Mouse (Mus musculus) liver, embryonic 12.5 days (tissue): ENCODE data around the gene Zfp106. TPM values are rescaled to one million over a fixed set of nuclear protein-coding genes. Genes with fewer than 3 reads are reported as not detected.
A peak's percentile ranks its signal among the peaks of the same experiment; 100 is the strongest.

Source experiments
- ATAC-seq: fragments of 200-750 bp; cut with Nextera tagmentation; 2 replicates; pipeline ENCODE4 v1.8.0; 2017; ENCODE audit warnings: moderate number of reproducible peaks, mild to moderate bottlenecking, moderate library complexity
- H3K27ac ChIP-seq: fragments of 300-500 bp; sonication (generic); 2 replicates; pipeline ENCODE4 v1.5.1; 2016; ENCODE audit warnings: mild to moderate bottlenecking
- H3K27me3 ChIP-seq: fragments of 300-500 bp; sonication (generic); replicated peaks from 2 replicates; pipeline ENCODE4 v1.6.1; 2016; ENCODE audit warnings: mild to moderate bottlenecking, moderate library complexity
- H3K36me3 ChIP-seq: fragments of 300-500 bp; sonication (generic); 2 replicates; pipeline ENCODE4 v1.6.1; 2016; ENCODE audit warnings: mild to moderate bottlenecking, moderate library complexity
- H3K4me1 ChIP-seq: fragments of 300-500 bp; sonication (generic); 2 replicates; pipeline ENCODE4 v1.6.1; 2016
- H3K4me2 ChIP-seq: fragments of 300-500 bp; sonication (generic); 2 replicates; pipeline ENCODE4 v1.6.1; 2016; ENCODE audit warnings: mild to moderate bottlenecking, moderate library complexity
- H3K4me3 ChIP-seq: fragments of 300-500 bp; sonication (generic); 2 replicates; pipeline ENCODE4 v1.5.1; 2016; ENCODE audit warnings: mild to moderate bottlenecking, moderate library complexity
- H3K9ac ChIP-seq: fragments of 300-500 bp; sonication (generic); 2 replicates; pipeline ENCODE4 v1.6.1; 2016; ENCODE audit warnings: mild to moderate bottlenecking, moderate library complexity
- H3K9me3 ChIP-seq: fragments of 300-500 bp; sonication (generic); replicated peaks from 2 replicates; pipeline ENCODE4 v1.6.1; 2016; ENCODE audit warnings: mild to moderate bottlenecking, moderate library complexity
- WGBS: fragments of 180-500 bp; shearing (Covaris S2); methylation state at CpG from one replicate; pipeline ENCODE4 v1.1.7; 2016; ENCODE audit not compliant: insufficient replicate concordance; 5-methylcytosine and 5-hydroxymethylcytosine counted together
- polyA plus RNA-seq: library from polyadenylated mRNA; unstranded; fragments of >200 nt; fragmentation: Nextera tagmentation; extraction: Ambion mirVana; gene quantifications from 2 replicates; pipeline ENCODE4 v1.2.1, GENCODE M21; 2016

Zfp106 gene
- 41.9 and 43.4 TPM in 2 replicates for polyA plus RNA-seq

DNA sequence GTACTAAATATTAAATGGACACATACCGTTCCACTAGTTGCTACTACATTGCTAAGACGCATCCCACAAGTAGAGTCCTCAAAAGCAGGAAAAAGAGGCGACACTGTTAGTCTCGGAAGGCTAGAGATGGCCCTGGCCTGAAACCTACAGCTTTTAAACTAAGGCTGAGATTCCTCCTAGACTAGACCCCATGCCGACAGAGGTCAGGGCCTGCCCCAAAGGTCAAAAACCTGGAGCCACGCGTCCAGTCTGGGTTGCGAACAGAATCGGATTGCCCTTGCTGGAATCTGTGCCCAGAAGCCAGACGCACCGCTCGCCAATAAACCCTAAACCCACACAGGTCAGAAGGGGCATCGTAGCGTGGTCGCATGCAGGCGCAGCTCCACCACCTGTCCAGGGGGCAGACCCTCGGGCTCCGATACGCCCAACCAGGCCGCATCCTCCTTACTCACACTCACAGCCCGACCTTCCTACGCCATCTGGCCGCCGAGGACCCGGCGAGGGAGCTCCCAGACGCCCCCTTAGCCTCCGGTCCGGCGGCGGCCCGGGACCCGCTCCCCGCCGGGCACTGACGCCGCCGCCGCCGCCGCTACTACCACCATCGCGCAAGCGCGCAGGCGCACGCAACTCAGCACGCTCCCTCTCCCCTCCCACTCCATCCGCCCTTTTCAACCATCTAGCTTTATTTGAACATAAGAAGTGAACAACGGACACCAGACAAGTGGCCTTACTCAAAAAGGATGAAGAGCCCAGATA, at the start of gene Zfp106:
Gene Zfp106, minus strand, starts transcription at position 609 of the 756 bp plus-strand sequence.
- Histone ChIP-seq H3K4me1 (peaks cover 67% of the 10 kb centered on the region), H3K36me3 (0 out of 2 replicates have a peak, but pooled peaks cover 6% of the 10 kb centered on the region), H3K4me2 (peak within 1 kb of the TSS; percentile 81), H3K27me3 (no peaks in the 10 kb centered on the region), H3K4me3 (peak within 1 kb of the TSS; percentile 79), H3K27ac (peak within 1 kb of the TSS; percentile 82), H3K9ac (peak within 1 kb of the TSS; percentile 94), H3K9me3 (no peaks in the 10 kb centered on the region)
- WGBS = under 1% methylated on average over 50 of the region's 50 CpGs
- ATAC-seq = peak; percentile 75

DNA sequence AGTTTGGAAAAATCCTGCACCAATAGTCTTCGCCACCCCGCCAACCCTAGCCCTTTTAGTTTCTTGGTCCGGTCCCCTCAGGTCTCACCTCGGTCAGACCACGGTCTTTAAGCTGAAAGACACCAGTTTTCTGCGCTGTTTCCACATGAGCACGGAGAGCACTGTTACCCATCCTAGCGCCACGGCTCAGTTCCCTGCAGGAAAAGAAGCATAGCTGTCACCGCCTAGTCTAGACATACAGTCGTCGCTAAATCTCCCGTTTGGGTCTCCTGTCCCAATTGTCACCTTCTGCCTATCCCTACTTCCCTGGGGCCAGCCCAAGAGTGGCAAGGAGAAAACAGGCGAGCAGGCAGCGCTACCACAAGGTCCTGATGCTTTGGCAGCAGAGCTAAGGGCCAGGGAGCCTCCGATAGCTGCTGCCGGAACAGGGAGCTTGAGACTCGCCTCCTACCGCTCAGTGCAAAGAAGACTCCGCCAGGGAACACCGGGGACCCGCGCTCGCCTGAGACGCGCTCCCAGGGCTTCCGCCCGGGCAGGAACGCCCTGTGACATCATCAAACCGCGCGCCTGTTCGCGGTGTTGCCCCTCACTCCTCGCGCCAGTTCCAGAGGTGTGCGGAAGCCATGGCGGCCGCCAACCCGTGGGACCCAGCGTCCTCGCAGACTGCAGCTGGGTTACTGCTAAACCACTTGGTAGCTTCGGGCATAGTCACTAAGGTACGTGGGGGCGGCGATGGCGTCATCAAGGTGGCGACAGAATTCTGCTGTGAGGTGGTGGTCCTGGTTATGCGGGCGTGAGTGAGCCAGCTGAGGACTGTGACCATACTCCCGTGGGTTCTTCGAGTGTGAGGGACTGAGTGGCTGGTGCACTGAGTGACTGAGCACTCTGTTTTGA, 45.4 kb upstream of the Zfp106 start, which contains the start of the genes Haus2 and Lrrc57:
Gene Haus2, plus strand, starts transcription at position 554 of the 894 bp plus-strand sequence.
Gene Lrrc57, minus strand, starts transcription at position 691 of the 894 bp plus-strand sequence.
- H3K9ac ChIP-seq = peak within 1 kb of the TSS; percentile 91
- peak within 1 kb of the TSS; percentile 98 for H3K27ac ChIP-seq
- no peaks in the 10 kb centered on the region for H3K27me3 ChIP-seq
- H3K4me3 ChIP-seq = peak within 1 kb of the TSS; percentile 93
- peaks cover 40% of the 10 kb centered on the region for H3K36me3 ChIP-seq
- WGBS = under 1% methylated on average over 52 of the region's 52 CpGs
- no peaks in the 10 kb centered on the region for H3K9me3 ChIP-seq
- H3K4me2 ChIP-seq = peak within 1 kb of the TSS; percentile 85
- H3K4me1 ChIP-seq = peaks cover 37% of the 10 kb centered on the region
- peak; percentile 96 for ATAC-seq

GRCm38 (mm10) chr2:120606021-120606690, 42.5 kb upstream of the Zfp106 start:
- peaks cover 27% of the 10 kb centered on the region for H3K4me1 ChIP-seq
- peaks cover 40% of the 10 kb centered on the region for H3K36me3 ChIP-seq
- 86% methylated on average over 6 of the region's 6 CpGs for WGBS
- no peaks in the 10 kb centered on the region for H3K27me3 ChIP-seq
- H3K9me3 ChIP-seq = no peaks in the 10 kb centered on the region
- ATAC-seq = no peak
- H3K4me3 ChIP-seq = no peak overlapping the region
- no peak overlapping the region for H3K9ac ChIP-seq
- peak overlapping the region; percentile 14; the same call in 1 of the 2 replicates for H3K27ac ChIP-seq
- no peak overlapping the region for H3K4me2 ChIP-seq

GRCm38 (mm10) chr2:120599506-120599905, 35.9 kb upstream of the Zfp106 start:
- ATAC-seq = no peak
- Histone ChIP-seq H3K9ac (no peak overlapping the region), H3K4me1 (no peaks in the 10 kb centered on the region), H3K36me3 (peaks cover 83% of the 10 kb centered on the region), H3K9me3 (no peaks in the 10 kb centered on the region), H3K27me3 (no peaks in the 10 kb centered on the region), H3K4me3 (no peak overlapping the region), H3K4me2 (no peak overlapping the region), H3K27ac (no peak overlapping the region)
- 76% methylated on average over 4 of the region's 4 CpGs for WGBS

DNA sequence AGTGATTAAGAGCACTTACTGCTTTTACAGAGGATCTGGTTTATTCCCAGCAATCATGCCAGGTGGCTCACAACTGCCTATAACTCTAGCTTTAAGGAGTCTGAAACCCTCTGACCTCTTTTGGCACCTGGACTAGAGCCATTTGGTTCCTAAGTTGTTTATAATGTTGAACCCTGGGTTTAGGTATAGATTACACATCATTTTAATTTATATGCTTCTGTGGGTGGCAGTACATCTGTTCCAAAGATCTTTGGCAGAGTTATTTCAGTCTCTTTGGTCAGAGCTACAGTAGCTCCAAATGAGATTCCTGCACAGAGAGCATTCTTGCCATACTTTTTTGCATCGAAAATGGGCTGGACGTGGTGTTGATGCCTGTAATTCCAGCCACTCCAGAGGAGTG, 34.1 kb upstream of the Zfp106 start:
- Histone ChIP-seq H3K9me3 (no peaks in the 10 kb centered on the region), H3K36me3 (peaks cover 84% of the 10 kb centered on the region), H3K4me3 (no peak overlapping the region), H3K4me1 (no peaks in the 10 kb centered on the region), H3K27me3 (no peaks in the 10 kb centered on the region), H3K27ac (no peak overlapping the region), H3K9ac (no peak overlapping the region), H3K4me2 (no peak overlapping the region)
- 85% methylated on average over 2 of the region's 2 CpGs for WGBS
- ATAC-seq = no peak

DNA sequence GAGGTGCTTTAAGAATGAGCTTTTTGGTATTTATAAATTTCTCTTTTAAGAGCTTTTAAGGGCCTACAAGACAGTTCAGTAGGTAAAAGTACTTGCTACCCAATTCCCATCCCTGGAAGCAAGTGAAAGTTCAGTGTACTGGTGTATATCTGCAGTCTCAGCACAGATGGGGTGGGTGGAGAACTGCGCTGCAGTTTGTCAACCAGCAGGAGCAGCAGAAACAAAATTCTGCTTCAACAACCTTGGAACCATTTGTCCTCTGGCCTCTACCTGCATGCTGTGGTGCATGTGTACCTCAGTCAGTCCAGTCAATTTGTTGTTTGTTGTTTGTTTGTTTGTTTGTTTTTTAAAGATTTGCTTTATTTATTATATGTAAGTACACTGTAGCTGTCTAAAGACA, 28.6 kb upstream of the Zfp106 start:
- Histone ChIP-seq H3K4me2 (no peak overlapping the region), H3K36me3 (peaks cover 78% of the 10 kb centered on the region), H3K9me3 (no peaks in the 10 kb centered on the region), H3K27me3 (no peaks in the 10 kb centered on the region), H3K27ac (no peak overlapping the region), H3K4me1 (no peaks in the 10 kb centered on the region), H3K4me3 (no peak overlapping the region), H3K9ac (no peak overlapping the region)
- 93% methylated on average over 1 of the region's 1 CpGs for WGBS
- ATAC-seq = no peak

DNA sequence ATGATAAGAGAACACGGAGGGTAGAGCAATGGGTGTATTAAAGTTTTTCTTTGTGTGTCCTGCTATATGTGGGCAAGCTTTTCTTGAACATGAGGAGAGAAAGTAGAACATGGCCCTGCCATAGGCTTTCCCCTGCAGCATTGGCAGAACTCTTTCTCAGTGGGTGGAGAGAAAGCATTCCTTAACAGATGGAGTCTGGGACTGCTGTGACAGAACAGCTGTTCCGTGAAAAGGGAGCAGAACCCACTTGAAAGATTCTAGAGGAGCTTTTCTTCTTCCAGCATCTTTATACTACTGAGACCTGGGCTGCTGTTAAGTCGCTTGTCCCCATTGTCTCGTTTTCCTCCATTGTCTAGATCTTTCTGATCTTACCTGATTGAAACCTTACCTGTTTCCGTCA, 26.1 kb upstream of the Zfp106 start:
- WGBS = 75% methylated on average over 5 of the region's 5 CpGs
- H3K4me1 ChIP-seq = no peaks in the 10 kb centered on the region
- H3K4me2 ChIP-seq = no peak overlapping the region
- no peaks in the 10 kb centered on the region for H3K27me3 ChIP-seq
- H3K9me3 ChIP-seq = no peaks in the 10 kb centered on the region
- peaks cover 79% of the 10 kb centered on the region for H3K36me3 ChIP-seq
- H3K9ac ChIP-seq = no peak overlapping the region
- H3K4me3 ChIP-seq = no peak overlapping the region
- no peak overlapping the region for H3K27ac ChIP-seq
- ATAC-seq = no peak

- H3K27me3 ChIP-seq = no peaks in the 10 kb centered on the region
- no peak overlapping the region for H3K9ac ChIP-seq
- WGBS = 32% methylated on average over 5 of the region's 5 CpGs
- H3K36me3 ChIP-seq = peaks cover 10% of the 10 kb centered on the region; the same call in 1 of the 2 replicates
- H3K4me1 ChIP-seq = peaks cover 56% of the 10 kb centered on the region
- no peak overlapping the region for H3K27ac ChIP-seq
- H3K9me3 ChIP-seq = no peaks in the 10 kb centered on the region
- H3K4me3 ChIP-seq = no peak overlapping the region
- no peak overlapping the region for H3K4me2 ChIP-seq
- no peak for ATAC-seq
These were observed 14.6 kb upstream of the Zfp106 start for GRCm38 (mm10) chr2:120578286-120578685.

- WGBS = 60% methylated on average over 4 of the region's 4 CpGs
- no peaks in the 10 kb centered on the region for H3K9me3 ChIP-seq
- H3K4me3 ChIP-seq = no peak overlapping the region
- no peak overlapping the region for H3K9ac ChIP-seq
- H3K27ac ChIP-seq = no peak overlapping the region
- no peak for ATAC-seq
- H3K4me1 ChIP-seq = peaks cover 61% of the 10 kb centered on the region
- H3K4me2 ChIP-seq = no peak overlapping the region
- H3K36me3 ChIP-seq = peaks cover 10% of the 10 kb centered on the region; the same call in 1 of the 2 replicates
- no peaks in the 10 kb centered on the region for H3K27me3 ChIP-seq
These were observed 14.2 kb upstream of the Zfp106 start for GRCm38 (mm10) chr2:120577799-120578198.

GRCm38 (mm10) chr2:120575978-120576377, 12.3 kb upstream of the Zfp106 start:
- ATAC-seq = peak; percentile 77
- H3K36me3 ChIP-seq = peaks cover 15% of the 10 kb centered on the region
- 30% methylated on average over 2 of the region's 2 CpGs for WGBS
- peak overlapping the region; percentile 36 for H3K4me2 ChIP-seq
- peaks cover 72% of the 10 kb centered on the region for H3K4me1 ChIP-seq
- H3K27me3 ChIP-seq = no peaks in the 10 kb centered on the region
- peak overlapping the region; percentile 57 for H3K27ac ChIP-seq
- no peak overlapping the region for H3K4me3 ChIP-seq
- H3K9ac ChIP-seq = no peak overlapping the region
- H3K9me3 ChIP-seq = no peaks in the 10 kb centered on the region

DNA sequence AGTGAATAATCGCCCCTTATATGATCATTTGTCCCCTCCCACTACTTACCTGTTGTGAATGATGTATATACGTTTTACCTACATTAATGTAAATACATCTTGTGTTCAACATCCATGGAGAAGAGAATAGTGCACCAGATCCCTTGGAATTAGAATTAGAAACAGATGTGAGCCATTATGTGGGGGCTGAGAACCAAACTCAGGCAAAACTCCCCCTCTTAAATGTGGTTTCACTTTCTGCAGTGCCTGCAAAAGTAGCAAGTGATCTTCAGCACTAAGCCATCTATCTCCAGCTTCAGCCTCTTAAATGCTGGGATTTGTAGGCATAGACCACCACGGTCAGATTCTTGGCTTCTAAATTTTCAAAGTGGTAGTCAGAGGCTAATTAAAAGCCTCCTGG, 11.5 kb upstream of the Zfp106 start:
- Histone ChIP-seq H3K36me3 (peaks cover 17% of the 10 kb centered on the region), H3K9me3 (no peaks in the 10 kb centered on the region), H3K9ac (no peak overlapping the region), H3K4me3 (no peak overlapping the region), H3K4me1 (peaks cover 76% of the 10 kb centered on the region), H3K27ac (peak overlapping the region; percentile 57), H3K4me2 (peak overlapping the region; percentile 36), H3K27me3 (no peaks in the 10 kb centered on the region)
- WGBS = 73% methylated on average over 3 of the region's 3 CpGs
- ATAC-seq = no peak
